Mouse (Mus musculus) myocyte (in vitro differentiated cells): ENCODE results near the gene Cyp1a1.
A peak's percentile ranks its signal among the peaks of the same experiment; 100 is the strongest.

Source experiments
- CEBPB ChIP-seq: IDR thresholded peaks from 2 replicates; pipeline ENCODE4 v1.6.1; 2011; ENCODE audit warnings: mild to moderate bottlenecking, moderate library complexity; ENCODE audit not compliant: poor library complexity, insufficient read depth, severe bottlenecking
- E2F4 ChIP-seq: IDR thresholded peaks from one replicate; pipeline ENCODE4 v1.6.1; 2011; ENCODE audit warnings: mild to moderate bottlenecking, control low read depth, moderate library complexity; ENCODE audit not compliant: insufficient read depth
- MAX ChIP-seq: IDR thresholded peaks from one replicate; pipeline ENCODE4 v1.6.1; 2011; ENCODE audit warnings: low read depth, mild to moderate bottlenecking, control low read depth
- POLR2A ChIP-seq: IDR thresholded peaks from one replicate; pipeline ENCODE4 v1.6.1; 2011; ENCODE audit warnings: low read depth, mild to moderate bottlenecking, control low read depth, moderate library complexity; ENCODE audit not compliant: insufficient read length

GRCm38 (mm10) chr9:57655749-57656148 is 32.0 kb upstream of the Cyp1a1 start:
- no peak for TF ChIP-seq CEBPB
- TF ChIP-seq POLR2A = peak; percentile 47
- TF ChIP-seq E2F4 = no peak
- TF ChIP-seq MAX = no peak
